Mouse (Mus musculus) embryonic facial prominence, embryonic 15.5 days (tissue): Measurements from ENCODE around the gene Adcy6. TPM values are rescaled to one million over a fixed set of nuclear protein-coding genes. Genes with fewer than 3 reads are reported as not detected.
"Not testable (repeated sequence)": the region's sequence is repeated elsewhere in the genome, so short reads cannot be mapped to it uniquely, and the experiment has no call there.

ENCODE experiments used
- ATAC-seq: fragments of 200-750 bp; cut with Nextera tagmentation; 2 replicates; pipeline ENCODE4 v1.8.0; 2017; ENCODE audit warnings: low read depth, moderate TSS enrichment; ENCODE audit not compliant: insufficient number of reproducible peaks, low FRiP score, low TSS enrichment
- H3K27ac ChIP-seq: fragments of 300-500 bp; sonication (generic); replicated peaks from 2 replicates; pipeline ENCODE4 v1.5.1; 2015; ENCODE audit warnings: mild to moderate bottlenecking, inconsistent platforms
- H3K27me3 ChIP-seq: fragments of 300-500 bp; sonication (generic); 2 replicates; pipeline ENCODE4 v1.6.1; 2015; ENCODE audit warnings: inconsistent platforms
- H3K36me3 ChIP-seq: fragments of 300-500 bp; sonication (generic); 2 replicates; pipeline ENCODE4 v1.6.1; 2015; ENCODE audit warnings: mild to moderate bottlenecking, inconsistent platforms
- H3K4me1 ChIP-seq: fragments of 300-500 bp; sonication (generic); 2 replicates; pipeline ENCODE4 v1.6.1; 2015; ENCODE audit warnings: inconsistent platforms
- H3K4me2 ChIP-seq: fragments of 300-500 bp; sonication (generic); replicated peaks from 2 replicates; pipeline ENCODE4 v1.6.1; 2015; ENCODE audit warnings: mild to moderate bottlenecking, inconsistent platforms
- H3K4me3 ChIP-seq: fragments of 300-500 bp; sonication (generic); replicated peaks from 2 replicates; pipeline ENCODE4 v1.5.1; 2015; ENCODE audit warnings: mild to moderate bottlenecking, inconsistent platforms
- H3K9ac ChIP-seq: fragments of 300-500 bp; sonication (generic); 2 replicates; pipeline ENCODE4 v1.6.1; 2015; ENCODE audit warnings: inconsistent platforms
- H3K9me3 ChIP-seq: fragments of 300-500 bp; sonication (generic); replicated peaks from 2 replicates; pipeline ENCODE4 v1.6.1; 2016; ENCODE audit warnings: inconsistent platforms
- WGBS: fragments of 180-500 bp; shearing (Covaris S2); methylation state at CpG from one replicate; pipeline ENCODE4 v1.1.7; 2015; 5-methylcytosine and 5-hydroxymethylcytosine counted together
- polyA plus RNA-seq: library from polyadenylated mRNA; unstranded; fragments of >200 nt; fragmentation: Nextera tagmentation; extraction: Ambion mirVana; gene quantifications from 2 replicates; pipeline ENCODE4 v1.2.1, GENCODE M21; 2015

The Adcy6 gene
- polyA plus RNA-seq, 1 experiment from 2014 or later = 18.1 TPM

GRCm38 (mm10) chr15:98600036-98600709, 9.7 kb downstream of the Adcy6 start:
- H3K36me3 ChIP-seq = peaks cover 81% of the 10 kb centered on the region
- H3K27me3 ChIP-seq = no peaks in the 10 kb centered on the region
- no peak overlapping the region for H3K4me2 ChIP-seq
- H3K27ac ChIP-seq = no peak overlapping the region
- no peaks in the 10 kb centered on the region for H3K9me3 ChIP-seq
- no peak for ATAC-seq
- peaks cover 30% of the 10 kb centered on the region for H3K4me1 ChIP-seq
- no peak overlapping the region for H3K4me3 ChIP-seq
- WGBS = 85% methylated on average over 12 of the region's 12 CpGs
- no peak overlapping the region for H3K9ac ChIP-seq

GRCm38 (mm10) chr15:98596609-98597008, 13.3 kb downstream of the Adcy6 start:
- Histone ChIP-seq H3K4me3 (no peak overlapping the region), H3K27me3 (no peaks in the 10 kb centered on the region), H3K9me3 (no peaks in the 10 kb centered on the region), H3K4me1 (peaks cover 3% of the 10 kb centered on the region), H3K4me2 (no peak overlapping the region), H3K9ac (no peak overlapping the region), H3K36me3 (peaks cover 96% of the 10 kb centered on the region), H3K27ac (no peak overlapping the region)
- no peak for ATAC-seq
- 95% methylated on average over 14 of the region's 14 CpGs for WGBS

- H3K27ac ChIP-seq = no peak overlapping the region
- H3K36me3 ChIP-seq = peaks cover 98% of the 10 kb centered on the region
- WGBS = 86% methylated on average over 5 of the region's 5 CpGs
- no peak for ATAC-seq
- no peaks in the 10 kb centered on the region for H3K4me1 ChIP-seq
- no peak overlapping the region for H3K4me3 ChIP-seq
- no peak overlapping the region for H3K4me2 ChIP-seq
- H3K9me3 ChIP-seq = no peaks in the 10 kb centered on the region
- no peak overlapping the region for H3K9ac ChIP-seq
- H3K27me3 ChIP-seq = no peaks in the 10 kb centered on the region
These were observed 14.8 kb downstream of the Adcy6 start for GRCm38 (mm10) chr15:98595049-98595448.

GRCm38 (mm10) chr15:98594193-98594592, 15.7 kb downstream of the Adcy6 start:
- 83% methylated on average over 19 of the region's 19 CpGs for WGBS
- peaks cover 97% of the 10 kb centered on the region for H3K36me3 ChIP-seq
- H3K27me3 ChIP-seq = no peaks in the 10 kb centered on the region
- no peak for ATAC-seq
- H3K4me2 ChIP-seq = no peak overlapping the region
- H3K9me3 ChIP-seq = no peaks in the 10 kb centered on the region
- no peak overlapping the region for H3K4me3 ChIP-seq
- H3K27ac ChIP-seq = no peak overlapping the region
- H3K4me1 ChIP-seq = no peaks in the 10 kb centered on the region
- H3K9ac ChIP-seq = no peak overlapping the region

DNA sequence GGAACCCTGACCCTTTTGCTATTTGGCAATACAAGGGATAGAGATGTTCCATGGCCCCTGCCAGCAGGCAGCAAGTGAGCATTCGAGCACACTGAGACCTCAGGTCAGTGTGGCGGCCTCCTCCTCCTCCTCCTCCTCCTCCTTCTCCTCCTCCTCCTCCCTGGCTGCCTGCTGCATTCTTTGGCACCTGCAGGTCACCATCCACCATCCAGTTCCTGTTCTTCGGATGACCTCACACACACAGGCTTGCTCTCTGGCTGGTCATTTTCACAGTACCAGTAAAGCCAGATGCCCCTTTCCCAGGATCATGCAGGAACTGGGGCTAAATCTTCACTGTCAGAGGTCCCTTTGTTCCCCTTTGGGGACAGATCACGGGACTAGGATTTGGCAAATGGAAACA, 18.5 kb downstream of the Adcy6 start:
- no peaks in the 10 kb centered on the region for H3K4me1 ChIP-seq
- H3K4me3 ChIP-seq = no peak overlapping the region
- 62% methylated on average over 4 of the region's 4 CpGs for WGBS
- peaks cover 70% of the 10 kb centered on the region for H3K36me3 ChIP-seq
- no peak overlapping the region for H3K4me2 ChIP-seq
- no peak overlapping the region for H3K27ac ChIP-seq
- no peak for ATAC-seq
- no peaks in the 10 kb centered on the region for H3K27me3 ChIP-seq
- H3K9ac ChIP-seq = no peak overlapping the region
- H3K9me3 ChIP-seq = no peaks in the 10 kb centered on the region

DNA sequence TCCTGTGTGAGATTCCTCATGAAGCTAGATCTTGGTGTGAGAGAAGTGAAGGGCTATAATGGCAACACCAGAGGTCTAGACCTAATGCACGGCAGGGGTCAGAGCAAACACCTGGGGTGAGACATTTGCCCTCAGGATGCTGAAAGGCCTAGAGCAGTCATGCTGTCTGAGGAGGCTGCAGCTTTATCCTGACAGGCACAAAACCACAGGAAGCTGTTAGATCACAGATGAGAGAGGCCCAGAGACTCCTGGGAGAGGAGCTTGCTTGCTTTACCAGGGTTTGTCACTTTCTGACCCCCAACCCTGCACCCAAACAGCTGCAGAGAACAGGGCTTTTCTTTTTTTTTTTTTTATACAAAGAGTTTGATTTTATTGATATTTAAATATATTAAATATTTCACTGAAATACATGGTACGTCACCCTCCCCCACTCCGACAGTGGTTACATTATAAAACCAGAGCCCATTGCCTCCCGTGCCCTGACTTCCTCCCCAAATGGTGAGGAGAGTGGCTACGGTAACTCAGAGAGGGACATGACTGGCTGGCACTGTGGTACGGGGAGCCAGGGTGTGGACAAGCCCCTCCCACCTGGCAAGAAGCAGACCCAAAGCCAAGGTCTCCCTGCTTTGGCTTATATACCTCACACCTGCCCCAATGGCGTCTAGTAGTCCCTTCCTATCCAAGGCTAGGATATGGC, 20.1 kb downstream of the Adcy6 start:
- ATAC-seq = no peak
- no peak overlapping the region for H3K4me3 ChIP-seq
- no peak overlapping the region for H3K9ac ChIP-seq
- peaks cover 54% of the 10 kb centered on the region for H3K36me3 ChIP-seq
- no peaks in the 10 kb centered on the region for H3K4me1 ChIP-seq
- H3K4me2 ChIP-seq = no peak overlapping the region
- no peaks in the 10 kb centered on the region for H3K9me3 ChIP-seq
- no peak overlapping the region for H3K27ac ChIP-seq
- WGBS = 67% methylated on average over 7 of the region's 7 CpGs
- no peaks in the 10 kb centered on the region for H3K27me3 ChIP-seq

DNA sequence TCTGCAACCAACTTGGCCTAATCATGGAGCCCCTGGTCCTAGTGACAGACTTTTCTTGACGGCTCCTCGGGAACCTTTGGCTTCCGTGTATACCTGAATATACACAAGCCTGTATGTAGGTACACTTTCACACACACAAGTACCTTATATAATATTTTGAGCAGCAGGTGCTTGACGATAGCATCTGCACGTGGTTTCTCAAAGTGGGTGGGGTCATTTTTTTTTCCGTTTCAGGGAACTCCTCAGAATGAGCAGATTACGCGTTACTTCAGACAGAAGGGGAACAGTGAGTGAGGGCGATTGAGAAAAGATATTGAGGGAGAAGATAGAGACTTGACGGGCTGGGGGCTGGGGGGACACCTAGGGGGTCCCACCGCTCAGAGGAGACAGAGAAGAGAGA, 22.1 kb downstream of the Adcy6 start:
- Histone ChIP-seq H3K4me2 (no peak overlapping the region), H3K9ac (no peak overlapping the region), H3K9me3 (no peaks in the 10 kb centered on the region), H3K27me3 (no peaks in the 10 kb centered on the region), H3K27ac (no peak overlapping the region), H3K36me3 (peaks cover 33% of the 10 kb centered on the region), H3K4me1 (no peaks in the 10 kb centered on the region), H3K4me3 (no peak overlapping the region)
- ATAC-seq = no peak
- WGBS = 80% methylated on average over 11 of the region's 11 CpGs

GRCm38 (mm10) chr15:98586141-98586540, 23.7 kb downstream of the Adcy6 start:
- not testable (repeated sequence) for H3K27me3 ChIP-seq, H3K4me1 ChIP-seq, H3K4me3 ChIP-seq, H3K9me3 ChIP-seq, H3K4me2 ChIP-seq, ATAC-seq, H3K9ac ChIP-seq, H3K27ac ChIP-seq
- WGBS = 73% methylated on average over 9 of the region's 9 CpGs
- peaks cover 18% of the 10 kb centered on the region; the same call in 1 of the 2 replicates for H3K36me3 ChIP-seq

- H3K4me2 ChIP-seq = no peak overlapping the region
- no peaks in the 10 kb centered on the region for H3K9me3 ChIP-seq
- no peak overlapping the region for H3K27ac ChIP-seq
- ATAC-seq = no peak
- H3K36me3 ChIP-seq = peaks cover 12% of the 10 kb centered on the region; the same call in 1 of the 2 replicates
- H3K27me3 ChIP-seq = no peaks in the 10 kb centered on the region
- H3K9ac ChIP-seq = no peak overlapping the region
- WGBS = 37% methylated on average over 7 of the region's 7 CpGs
- H3K4me3 ChIP-seq = no peak overlapping the region
- H3K4me1 ChIP-seq = no peaks in the 10 kb centered on the region
These were observed 24.5 kb downstream of the Adcy6 start for GRCm38 (mm10) chr15:98585421-98585820.

DNA sequence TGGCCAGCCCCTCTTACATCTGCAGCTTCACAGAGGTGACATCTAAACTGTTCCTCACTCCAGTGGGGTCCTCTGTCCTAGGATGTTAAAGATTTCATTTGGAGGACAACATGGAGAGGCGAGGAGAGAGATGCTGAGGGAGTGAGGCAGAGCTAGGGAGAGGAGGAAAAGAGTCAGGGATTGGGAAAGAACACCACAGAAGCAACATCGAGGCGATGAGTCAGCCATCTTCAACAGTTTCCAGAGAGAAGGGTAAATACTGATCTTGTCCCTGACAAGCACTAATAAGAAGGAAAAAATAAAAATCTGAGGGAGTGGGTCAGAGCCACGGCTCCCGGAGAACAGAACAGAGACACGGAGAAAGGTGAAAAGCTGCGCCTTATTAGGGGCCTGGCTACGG, 26.9 kb downstream of the Adcy6 start:
- Histone ChIP-seq H3K27me3 (no peaks in the 10 kb centered on the region), H3K9me3 (no peaks in the 10 kb centered on the region), H3K4me1 (no peaks in the 10 kb centered on the region), H3K4me3 (no peak overlapping the region), H3K9ac (no peak overlapping the region), H3K4me2 (no peak overlapping the region), H3K36me3 (no peaks in the 10 kb centered on the region), H3K27ac (no peak overlapping the region)
- WGBS = 64% methylated on average over 8 of the region's 8 CpGs
- no peak for ATAC-seq

GRCm38 (mm10) chr15:98582410-98582809, 27.5 kb downstream of the Adcy6 start:
- no peak overlapping the region for H3K9ac ChIP-seq
- no peaks in the 10 kb centered on the region for H3K9me3 ChIP-seq
- no peak overlapping the region for H3K4me3 ChIP-seq
- no peak overlapping the region for H3K4me2 ChIP-seq
- no peaks in the 10 kb centered on the region for H3K4me1 ChIP-seq
- no peaks in the 10 kb centered on the region for H3K36me3 ChIP-seq
- no peak overlapping the region for H3K27ac ChIP-seq
- H3K27me3 ChIP-seq = no peaks in the 10 kb centered on the region
- ATAC-seq = no peak
- 58% methylated on average over 8 of the region's 8 CpGs for WGBS
